Mouse (Mus musculus) forebrain, embryonic 14.5 days (tissue): ENCODE data around the gene Kiss1r. TPM values are rescaled to one million over a fixed set of nuclear protein-coding genes. Genes with fewer than 3 reads are reported as not detected.

Experiments used
- ATAC-seq: fragments of 200-750 bp; cut with Nextera tagmentation; 2 replicates; pipeline ENCODE4 v1.8.0; 2017; ENCODE audit warnings: mild to moderate bottlenecking, moderate library complexity
- DNase-seq: peaks from one replicate; pipeline ENCODE4 v3.0.0-alpha.2; 2015; ENCODE audit warnings: low spot score
- H3K27ac ChIP-seq: fragments of 300-500 bp; sonication (generic); 2 replicates; pipeline ENCODE4 v1.5.1; 2014; ENCODE audit warnings: low read depth, mild to moderate bottlenecking, control low read depth, low read length, moderate library complexity
- H3K27me3 ChIP-seq: fragments of 300-500 bp; sonication (generic); replicated peaks from 2 replicates; pipeline ENCODE4 v1.6.1; 2014; ENCODE audit warnings: low read length, control low read depth, mixed read lengths; ENCODE audit not compliant: control insufficient read depth, insufficient read depth
- H3K36me3 ChIP-seq: fragments of 300-500 bp; sonication (generic); 2 replicates; pipeline ENCODE4 v1.6.1; 2014; ENCODE audit warnings: low read length, control low read depth; ENCODE audit not compliant: control insufficient read depth, insufficient read depth
- H3K4me1 ChIP-seq: fragments of 300-500 bp; sonication (generic); 2 replicates; pipeline ENCODE4 v1.6.1; 2014; ENCODE audit warnings: antibody characterized with exemption, low read length, control low read depth; ENCODE audit not compliant: control insufficient read depth, insufficient read depth
- H3K4me2 ChIP-seq: fragments of 300-500 bp; sonication (generic); 2 replicates; pipeline ENCODE4 v1.6.1; 2014; ENCODE audit warnings: mild to moderate bottlenecking, control low read depth, low read length
- H3K4me3 ChIP-seq: fragments of 300-500 bp; sonication (generic); 2 replicates; pipeline ENCODE4 v1.5.1; 2014; ENCODE audit warnings: low read depth, low read length, control low read depth
- H3K9ac ChIP-seq: fragments of 300-500 bp; sonication (generic); 2 replicates; pipeline ENCODE4 v1.6.1; 2014; ENCODE audit warnings: mild to moderate bottlenecking, low read length, control low read depth, moderate library complexity
- H3K9me3 ChIP-seq: fragments of 300-500 bp; sonication (generic); replicated peaks from 2 replicates; pipeline ENCODE4 v1.6.1; 2016; ENCODE audit warnings: low read length, control low read depth, mixed read lengths; ENCODE audit not compliant: control insufficient read depth
- WGBS: fragments of 180-500 bp; shearing (Covaris S2); extraction: QIAGEN DNeasy Blood & Tissue Kit; methylation state at CpG from one replicate; pipeline ENCODE4 v1.1.7; 2014; 5-methylcytosine and 5-hydroxymethylcytosine counted together
- polyA plus RNA-seq: library from polyadenylated mRNA; unstranded; fragments of >200 nt; fragmentation: Nextera tagmentation; extraction: Ambion mirVana; gene quantifications from 2 replicates; pipeline ENCODE4 v1.2.1, GENCODE M21; 2014

The Kiss1r gene
- 1.6 and 1.8 TPM in 2 replicates for polyA plus RNA-seq

- Histone ChIP-seq H3K4me2 (peak within 1 kb of the TSS; percentile 93), H3K9ac (peak within 1 kb of the TSS; percentile 96), H3K4me1 (peaks cover 17% of the 10 kb centered on the region), H3K4me3 (peak within 1 kb of the TSS; percentile 82), H3K36me3 (no peaks in the 10 kb centered on the region), H3K9me3 (no peaks in the 10 kb centered on the region), H3K27me3 (peaks cover 46% of the 10 kb centered on the region), H3K27ac (peak within 1 kb of the TSS; percentile 60)
- ATAC-seq (peak; percentile 92), DNase-seq (peak; percentile 83)
- WGBS = 1% methylated on average over 36 of the region's 42 CpGs
Observed at GRCm38 (mm10) chr10:79916808-79917531, at the start of gene Kiss1r. Gene Kiss1r (plus strand): TSS chr10:79916971.

GRCm38 (mm10) chr10:79871845-79872244 is 44.9 kb upstream of the Kiss1r start:
- Histone ChIP-seq H3K9me3 (no peaks in the 10 kb centered on the region), H3K4me3 (peak overlapping the region; percentile 5; the same call in 1 of the 2 replicates), H3K9ac (0 out of 2 replicates have a peak overlapping the region, but pooled peaks have one; percentile 17), H3K27ac (no peak overlapping the region), H3K27me3 (no peaks in the 10 kb centered on the region), H3K4me2 (peak overlapping the region; percentile 74), H3K36me3 (peaks cover 40% of the 10 kb centered on the region), H3K4me1 (peaks cover 17% of the 10 kb centered on the region)
- DNase-seq = no peak
- 70% methylated on average over 8 of the region's 8 CpGs for WGBS
- ATAC-seq = no peak

DNA sequence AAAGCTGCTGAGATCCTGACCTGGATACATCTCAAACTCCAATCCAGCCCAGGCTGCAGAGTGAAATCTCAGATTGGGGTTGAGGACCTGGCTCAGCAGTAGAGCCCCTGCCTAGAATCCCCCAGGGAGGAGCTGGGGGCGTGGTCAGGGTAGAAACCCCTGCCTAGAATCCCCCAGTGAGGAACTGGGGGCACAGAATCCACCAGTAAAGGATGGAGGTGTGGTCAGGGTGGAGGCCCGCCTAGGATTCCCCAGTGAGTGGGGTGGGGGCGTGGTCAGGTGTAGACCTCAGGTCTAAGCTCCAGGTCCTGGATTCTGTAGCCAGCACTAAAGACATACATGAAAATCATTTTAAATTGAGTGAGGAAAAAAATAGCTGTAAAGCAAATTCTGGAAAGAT is 43.9 kb upstream of the Kiss1r start:
- WGBS = 48% methylated on average over 3 of the region's 3 CpGs

GRCm38 (mm10) chr10:79873313-79873712 is 43.5 kb upstream of the Kiss1r start:
- Histone ChIP-seq H3K9ac (peak overlapping the region; percentile 98), H3K4me3 (peak overlapping the region; percentile 85), H3K9me3 (no peaks in the 10 kb centered on the region), H3K4me2 (peak overlapping the region; percentile 74), H3K36me3 (peaks cover 31% of the 10 kb centered on the region), H3K27me3 (no peaks in the 10 kb centered on the region), H3K27ac (peak overlapping the region; percentile 97), H3K4me1 (peaks cover 17% of the 10 kb centered on the region)
- WGBS = 2% methylated on average over 6 of the region's 6 CpGs
- ATAC-seq (peak; percentile 10; the same call in 1 of the 2 replicates), DNase-seq (peak; percentile 61)

More for the DNA sequence above, 43.9 kb upstream of the Kiss1r start:
- Histone ChIP-seq H3K36me3 (peaks cover 31% of the 10 kb centered on the region), H3K27me3 (no peaks in the 10 kb centered on the region), H3K9me3 (no peaks in the 10 kb centered on the region), H3K4me3 (peak overlapping the region; percentile 85), H3K4me2 (peak overlapping the region; percentile 74), H3K27ac (peak overlapping the region; percentile 97; the same call in 1 of the 2 replicates), H3K9ac (peak overlapping the region; percentile 98), H3K4me1 (peaks cover 17% of the 10 kb centered on the region)
- ATAC-seq (no peak), DNase-seq (no peak)

DNA sequence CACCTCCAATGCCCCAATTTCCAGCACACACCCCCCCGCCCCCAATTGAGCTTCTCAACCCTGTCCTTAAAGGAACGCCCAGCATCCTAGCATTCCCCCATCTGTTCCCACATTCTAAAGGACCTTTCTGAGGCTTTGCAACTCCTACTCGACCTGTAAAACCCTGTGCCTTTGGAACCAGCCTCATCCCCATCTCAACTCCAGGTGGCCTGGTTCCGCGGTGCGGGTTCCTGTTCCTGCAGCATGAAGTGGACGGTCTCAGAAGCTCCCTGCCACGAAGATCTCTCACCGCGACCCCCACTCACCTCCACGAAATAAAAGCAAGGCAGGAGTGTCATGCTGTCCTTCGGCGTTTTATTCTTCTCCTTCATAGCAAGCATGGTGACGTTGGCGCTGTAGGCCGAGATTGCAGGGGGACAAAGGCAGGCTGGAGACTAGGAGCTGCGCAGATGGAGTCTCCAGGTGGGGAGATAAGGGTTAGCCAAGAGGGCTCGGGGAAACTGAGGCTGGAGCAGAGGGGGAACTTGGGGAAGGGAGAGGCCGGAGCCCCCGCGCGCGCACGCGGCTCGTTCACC is 43.0 kb upstream of the Kiss1r start:
- peak overlapping the region; percentile 74 for H3K4me2 ChIP-seq
- no peaks in the 10 kb centered on the region for H3K9me3 ChIP-seq
- H3K4me3 ChIP-seq = peak overlapping the region; percentile 85
- H3K27me3 ChIP-seq = no peaks in the 10 kb centered on the region
- ATAC-seq = peak; percentile 54
- DNase-seq = peak; percentile 46
- H3K27ac ChIP-seq = peak overlapping the region; percentile 97
- H3K9ac ChIP-seq = peak overlapping the region; percentile 98
- WGBS = under 1% methylated on average over 26 of the region's 26 CpGs
- peaks cover 29% of the 10 kb centered on the region for H3K36me3 ChIP-seq
- peaks cover 17% of the 10 kb centered on the region for H3K4me1 ChIP-seq

DNA sequence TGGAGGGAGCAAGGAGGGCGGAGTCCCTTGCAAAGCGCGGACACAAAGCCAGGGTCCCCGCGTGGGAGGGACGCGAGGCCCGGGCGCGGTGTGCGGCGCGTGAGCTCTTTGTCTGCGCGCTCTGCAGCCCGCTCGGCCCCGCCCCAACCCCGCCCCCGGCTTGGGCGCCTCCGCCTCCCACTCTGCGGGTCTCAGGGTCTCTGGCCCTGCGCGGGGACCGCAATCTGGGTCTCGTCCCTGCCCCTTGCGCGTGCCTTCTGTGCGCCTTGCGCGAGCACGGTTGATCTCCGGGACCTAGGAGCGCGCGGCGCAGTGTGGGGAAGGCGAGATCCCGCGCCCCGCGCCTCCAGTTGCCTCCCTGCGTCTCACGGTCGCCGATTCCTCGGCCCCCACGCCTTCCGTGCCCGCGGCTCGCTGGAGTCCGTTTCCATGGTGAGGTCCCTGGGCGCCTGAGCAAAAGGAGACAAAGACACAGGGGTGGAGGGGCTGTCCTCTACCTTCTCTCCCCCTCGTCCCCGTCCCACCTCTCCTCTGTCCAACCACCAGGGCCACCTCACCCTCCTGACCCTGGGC is 42.4 kb upstream of the Kiss1r start, which contains the start of the genes Prtn3 and Plppr3:
TSS of gene Prtn3 (plus strand) at position 187 of the 573 bp plus-strand sequence.
TSS of gene Plppr3 (minus strand) at position 345 of the 573 bp plus-strand sequence.
- H3K9me3 ChIP-seq = no peaks in the 10 kb centered on the region
- no peaks in the 10 kb centered on the region for H3K27me3 ChIP-seq
- H3K9ac ChIP-seq = peak within 1 kb of the TSS; percentile 98
- peaks cover 14% of the 10 kb centered on the region for H3K4me1 ChIP-seq
- H3K27ac ChIP-seq = peak within 1 kb of the TSS; percentile 97
- peak within 1 kb of the TSS; percentile 74 for H3K4me2 ChIP-seq
- DNase-seq (peak; percentile 89), ATAC-seq (peak; percentile 93)
- peak within 1 kb of the TSS; percentile 85 for H3K4me3 ChIP-seq
- H3K36me3 ChIP-seq = peaks cover 24% of the 10 kb centered on the region
- 0% methylated on average over 51 of the region's 57 CpGs for WGBS

GRCm38 (mm10) chr10:79877174-79877573 is 39.6 kb upstream of the Kiss1r start:
- peaks cover 10% of the 10 kb centered on the region for H3K4me1 ChIP-seq
- no peak for ATAC-seq
- H3K9me3 ChIP-seq = no peaks in the 10 kb centered on the region
- no peaks in the 10 kb centered on the region for H3K36me3 ChIP-seq
- no peak overlapping the region for H3K27ac ChIP-seq
- DNase-seq = no peak
- 56% methylated on average over 1 of the region's 1 CpGs for whole genome bisulfite sequencing
- no peak overlapping the region for H3K9ac ChIP-seq
- H3K4me2 ChIP-seq = no peak overlapping the region
- H3K27me3 ChIP-seq = 0 out of 2 replicates have a peak, but pooled peaks cover 3% of the 10 kb centered on the region
- H3K4me3 ChIP-seq = no peak overlapping the region

- no peak overlapping the region for H3K9ac ChIP-seq
- H3K4me1 ChIP-seq = peaks cover 11% of the 10 kb centered on the region
- no peak overlapping the region for H3K4me2 ChIP-seq
- WGBS = 56% methylated on average over 12 of the region's 12 CpGs
- ATAC-seq (no peak), DNase-seq (no peak)
- H3K27ac ChIP-seq = no peak overlapping the region
- no peaks in the 10 kb centered on the region for H3K36me3 ChIP-seq
- H3K4me3 ChIP-seq = no peak overlapping the region
- H3K9me3 ChIP-seq = no peaks in the 10 kb centered on the region
- H3K27me3 ChIP-seq = 0 out of 2 replicates have a peak, but pooled peaks cover 9% of the 10 kb centered on the region
Observed at GRCm38 (mm10) chr10:79877757-79878156, 39.0 kb upstream of the Kiss1r start.
